Mouse (Mus musculus) cerebellum, adult 11 months (tissue): ENCODE results near the gene Sf3b3.

Source experiments
- DNase-seq: peaks from one replicate; pipeline ENCODE4 v3.0.0; 2022

Gene Sf3b3

DNA sequence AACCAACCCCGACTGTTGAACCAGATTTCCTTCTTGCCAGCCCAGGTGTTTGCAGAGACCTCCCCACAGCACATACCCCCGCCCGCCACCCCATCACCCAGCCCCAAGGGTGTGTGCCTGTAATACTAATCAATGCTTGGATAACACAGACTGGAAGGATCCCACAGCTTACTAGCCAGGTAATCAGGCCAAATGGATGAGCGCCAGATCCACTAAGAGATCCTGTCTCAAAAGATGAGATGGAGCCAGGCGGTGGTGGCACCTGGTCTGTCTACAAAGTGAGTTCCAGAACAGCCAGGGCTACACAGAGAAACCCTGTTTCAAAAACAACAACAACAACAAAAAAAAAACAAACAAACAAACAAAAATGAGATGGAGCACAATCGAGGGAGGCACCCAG, 79.3 kb downstream of the Sf3b3 start:
- DNase-seq: no peak

DNA sequence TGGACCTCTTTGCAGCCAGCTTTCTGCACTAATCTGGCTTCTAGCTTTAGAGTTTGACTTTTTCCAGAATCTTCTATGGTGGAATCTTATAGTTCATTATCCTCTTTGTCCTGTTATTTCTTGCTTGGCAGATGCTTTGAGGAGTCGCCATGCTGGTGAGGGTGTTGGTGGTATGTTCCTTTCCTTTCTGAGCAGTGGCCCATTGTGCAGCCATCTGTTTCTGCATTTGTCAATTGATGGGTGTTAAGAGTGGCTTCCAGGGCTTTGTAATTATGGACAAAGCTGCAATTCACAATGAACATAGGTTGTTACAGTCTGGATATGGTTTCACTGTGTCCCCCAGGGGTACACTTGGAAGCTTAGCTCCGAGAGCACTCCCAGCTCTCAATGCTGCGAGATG, 81.9 kb downstream of the Sf3b3 start:
- DNase-seq: peak; percentile 23

DNA sequence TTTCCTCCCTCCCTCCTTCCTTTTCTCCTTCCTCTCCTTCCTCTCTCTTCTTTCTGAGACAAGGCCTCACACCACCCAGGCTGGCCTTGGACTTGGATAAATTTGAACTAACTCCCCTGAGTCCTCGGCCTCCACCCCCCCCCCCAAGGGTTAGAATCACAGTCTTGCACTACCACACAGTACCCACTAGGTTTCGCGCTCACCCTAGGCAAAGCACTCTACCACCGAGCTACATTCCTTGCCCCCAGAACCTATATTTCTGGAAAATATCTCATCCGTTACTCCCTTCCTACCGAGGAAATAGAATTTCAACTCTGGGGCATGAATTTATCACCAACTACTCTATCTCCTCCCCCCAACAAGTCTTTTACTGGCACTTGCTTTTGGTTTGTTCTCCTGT, 84.6 kb downstream of the Sf3b3 start:
- DNase-seq: no peak

DNA sequence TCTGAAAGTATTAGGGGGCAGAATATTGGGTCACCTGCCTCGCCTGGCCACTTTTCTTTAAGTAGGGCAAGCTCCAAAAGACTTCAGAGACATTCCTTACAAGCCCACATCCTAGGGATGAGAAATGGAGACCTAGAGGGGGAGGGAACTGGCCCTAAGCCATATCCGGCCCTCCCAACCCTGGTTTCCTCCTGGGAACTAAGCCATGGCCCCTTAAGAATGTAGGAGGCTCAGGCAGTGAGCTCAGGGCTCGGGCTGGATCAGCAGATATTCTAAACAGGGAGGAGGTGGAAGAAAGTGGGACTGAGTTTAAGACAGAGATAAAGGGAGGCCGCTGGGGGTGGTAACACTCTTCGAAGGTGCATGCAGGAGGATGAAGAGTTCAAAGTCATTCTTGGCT, 85.4 kb downstream of the Sf3b3 start:
- no peak for DNase-seq

DNA sequence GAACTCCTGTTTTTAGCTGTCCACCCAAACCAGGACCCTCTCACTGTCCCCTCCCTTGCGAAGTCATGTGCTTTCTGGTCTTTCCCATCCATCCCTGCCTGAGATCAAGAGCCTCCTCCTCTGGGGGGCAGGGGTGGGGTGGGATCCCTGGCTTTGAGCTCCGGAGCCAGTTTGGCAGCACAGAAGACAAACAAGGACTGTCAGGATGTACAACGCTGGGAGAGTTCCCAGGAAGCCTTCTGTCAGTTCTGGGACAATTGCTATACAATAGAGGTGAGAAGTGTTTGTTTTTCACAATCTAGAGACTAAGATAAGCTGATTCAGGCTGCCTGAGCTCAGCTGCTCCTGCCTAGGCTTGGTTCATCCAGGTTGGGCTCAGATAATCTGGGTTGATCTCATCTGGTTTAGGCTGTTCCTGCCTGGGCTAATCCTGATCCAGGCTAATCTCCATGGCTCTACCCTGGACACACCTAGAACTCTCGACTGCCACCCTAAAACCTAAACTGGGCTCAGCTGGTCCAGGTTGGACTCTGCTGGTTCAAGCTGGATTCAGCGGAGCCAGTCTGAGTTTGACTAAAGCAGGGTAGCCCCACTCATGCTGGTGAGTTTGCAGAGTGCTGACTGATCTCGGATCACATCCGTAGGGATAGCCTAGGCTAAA, 86.2 kb downstream of the Sf3b3 start:
- no peak for DNase-seq
